Mouse (Mus musculus): ENCODE results near the gene Adamts12.

Gene Adamts12

DNA sequence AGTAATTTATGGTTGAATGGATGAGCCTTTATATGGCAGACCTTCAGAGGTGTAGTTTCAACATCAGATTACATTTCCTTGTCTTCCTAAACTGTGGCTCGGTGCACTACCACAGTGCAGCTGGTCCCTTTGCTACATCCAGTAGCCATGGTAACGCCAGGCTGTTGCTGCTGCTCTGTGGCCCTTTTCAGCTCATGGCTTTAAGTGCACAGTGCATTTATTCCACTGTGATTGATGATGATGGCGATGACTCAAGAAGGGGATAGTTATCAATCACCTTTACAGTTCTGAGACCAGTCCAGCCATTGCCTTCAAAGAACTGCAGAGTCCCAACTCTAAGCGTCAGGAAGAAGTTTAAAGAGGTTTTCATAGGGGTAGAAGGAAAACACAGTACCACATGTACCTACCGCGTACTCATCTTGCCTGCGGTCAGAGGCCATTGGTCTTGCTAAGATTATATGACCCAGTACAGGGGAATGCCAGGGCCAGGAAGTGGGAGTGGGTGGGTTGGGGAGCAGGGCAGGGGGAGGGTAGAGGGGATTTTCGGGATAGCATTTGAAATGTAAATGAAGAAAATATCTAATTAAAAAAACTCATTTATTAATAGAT, 18.5 kb downstream of the Adamts12 start:
- DNase-seq: no peak

DNA sequence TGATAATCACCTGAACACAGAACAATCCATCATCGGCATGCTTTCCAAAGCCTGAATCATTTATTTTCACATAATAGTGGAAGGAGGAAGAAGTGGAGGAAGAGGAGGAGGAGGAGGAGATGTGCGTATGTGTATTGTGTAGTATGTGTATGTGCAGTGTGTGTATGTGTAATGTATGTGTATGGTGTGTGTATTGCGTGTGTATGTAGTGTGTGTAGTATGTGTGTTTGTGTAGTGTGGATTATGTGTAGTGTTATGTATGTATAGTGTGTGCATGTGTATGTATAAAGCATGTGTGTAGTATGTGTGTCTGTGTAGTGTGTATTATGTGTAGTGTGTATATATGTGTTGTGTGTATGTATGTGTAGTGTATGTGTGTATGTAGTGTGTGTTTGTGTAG, 19.1 kb downstream of the Adamts12 start:
- no peak for DNase-seq

DNA sequence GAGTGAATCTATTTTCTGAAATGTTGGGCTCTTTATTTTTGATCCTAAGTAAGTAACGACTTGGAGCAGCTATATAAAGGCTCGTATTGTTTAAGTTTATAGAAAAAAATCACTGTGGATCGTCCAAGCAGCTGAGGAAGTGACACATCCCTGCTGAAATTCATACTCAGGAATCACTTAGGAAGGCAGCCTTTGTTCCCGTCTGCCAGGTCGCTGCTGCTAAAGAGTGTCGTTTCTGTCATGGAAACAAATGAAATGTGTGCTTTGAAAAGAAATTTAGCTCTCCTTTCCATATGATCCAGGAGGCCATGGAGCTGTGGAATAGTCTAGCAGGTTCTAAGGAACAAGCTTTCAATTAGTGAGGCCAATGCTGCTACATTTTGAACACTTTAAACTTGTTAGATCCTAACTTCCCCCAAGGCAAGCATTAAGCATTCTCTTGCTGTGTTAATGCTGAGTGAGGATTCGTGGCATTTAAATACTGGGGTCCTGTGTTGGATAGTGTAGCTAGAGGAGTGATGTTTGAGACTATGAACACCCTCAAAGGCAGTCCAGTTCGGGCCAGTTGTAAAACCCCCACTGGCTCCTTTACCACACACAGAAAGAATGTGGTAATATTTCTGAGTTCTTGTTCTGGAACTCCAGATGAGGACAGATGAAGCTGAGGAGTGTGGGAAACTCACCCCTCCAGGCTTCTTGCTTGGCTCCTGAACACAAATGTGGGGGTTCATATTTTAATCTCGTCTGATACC, 19.8 kb downstream of the Adamts12 start:
- DNase-seq: no peak

DNA sequence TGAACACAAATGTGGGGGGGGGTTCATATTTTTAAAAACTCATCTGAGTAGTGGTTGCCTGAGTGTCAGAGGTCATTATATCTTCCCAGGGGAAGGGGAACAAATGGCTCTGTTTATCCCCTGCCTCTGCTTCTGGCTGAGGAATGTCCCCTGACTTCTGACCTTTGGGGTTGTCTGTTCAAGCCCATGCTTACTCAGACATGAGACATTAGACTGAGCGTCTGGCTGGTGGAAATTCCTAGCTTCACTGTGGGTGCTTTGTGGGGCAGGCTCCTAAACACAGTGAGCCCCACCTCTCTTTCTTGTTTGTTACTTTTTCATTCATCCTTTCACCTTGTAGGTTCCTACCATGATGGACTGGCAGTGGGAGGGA, 20.4 kb downstream of the Adamts12 start:
- DNase-seq: no peak

DNA sequence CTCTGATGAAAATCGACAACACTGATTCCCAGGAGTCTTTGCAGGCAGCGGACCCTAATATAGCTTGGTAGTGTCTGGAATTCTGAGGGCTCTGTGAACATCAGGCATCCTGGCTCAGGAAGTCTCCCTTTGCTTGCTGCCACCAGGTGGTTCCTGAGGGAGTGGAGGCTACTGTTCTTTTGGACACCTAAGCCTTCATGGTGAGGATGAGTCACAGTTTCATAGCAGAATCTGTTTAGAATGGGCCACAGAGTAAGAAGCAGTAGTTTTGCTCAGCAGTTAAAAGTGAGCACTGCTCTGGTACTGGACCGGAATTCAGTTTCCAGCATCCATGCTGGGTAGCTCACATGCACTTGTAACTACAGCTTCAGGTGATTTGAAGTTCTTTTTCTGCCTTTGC, 24.9 kb downstream of the Adamts12 start:
- DNase-seq: no peak

DNA sequence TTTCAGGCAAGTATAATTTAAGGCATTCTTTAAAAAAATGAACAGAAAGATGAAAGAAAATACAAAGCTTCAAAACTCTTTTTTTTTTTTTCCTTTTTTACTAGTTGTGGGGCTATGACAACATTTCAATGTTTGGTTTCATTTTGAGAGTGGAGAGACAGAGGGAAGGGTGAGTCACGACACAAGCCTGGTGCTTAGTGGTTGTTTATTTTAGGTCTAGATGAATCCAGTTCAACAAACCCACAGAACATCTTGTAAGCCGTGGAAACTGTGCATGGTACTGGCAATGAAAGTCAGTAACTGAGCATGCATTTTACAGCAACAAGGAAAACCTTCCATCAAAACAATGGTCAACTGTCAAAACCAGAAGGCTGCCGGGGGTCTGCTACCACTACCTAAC, 31.0 kb downstream of the Adamts12 start:
- DNase-seq: no peak

DNA sequence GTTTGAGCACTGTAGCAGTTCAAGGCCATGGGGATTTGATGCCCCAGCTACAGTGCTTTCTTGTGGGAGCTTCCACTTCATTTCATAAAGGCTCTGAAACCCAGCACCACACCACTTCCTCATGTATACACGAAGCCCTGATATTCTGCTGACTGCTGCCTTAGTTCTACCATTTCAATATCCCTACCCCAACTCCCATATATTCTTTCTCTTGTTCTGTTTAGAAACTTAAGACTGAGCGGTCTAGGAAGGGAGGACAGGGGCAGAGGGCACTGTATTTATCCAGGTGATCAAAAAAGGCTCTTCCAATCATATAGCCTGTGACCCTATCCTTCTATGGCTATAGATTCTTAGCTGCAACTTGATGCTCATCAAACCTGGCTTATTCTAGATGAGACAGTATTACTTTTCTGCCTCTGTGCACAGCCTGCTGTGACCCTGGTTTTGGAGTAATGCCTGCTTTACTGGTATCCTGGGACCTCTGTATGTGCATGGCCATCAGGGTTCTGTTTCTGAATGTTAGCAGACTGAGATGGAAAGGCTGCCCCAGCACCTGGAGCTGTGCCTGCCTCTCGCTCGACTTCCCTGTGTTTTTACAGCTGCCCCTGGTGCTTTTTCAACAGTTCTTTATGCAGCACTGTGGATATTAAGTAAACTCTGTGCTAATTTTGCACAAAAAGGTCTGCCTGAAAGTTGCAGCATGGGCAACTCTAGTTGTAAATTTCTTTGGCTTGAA, 33.5 kb downstream of the Adamts12 start:
- no peak for DNase-seq

DNA sequence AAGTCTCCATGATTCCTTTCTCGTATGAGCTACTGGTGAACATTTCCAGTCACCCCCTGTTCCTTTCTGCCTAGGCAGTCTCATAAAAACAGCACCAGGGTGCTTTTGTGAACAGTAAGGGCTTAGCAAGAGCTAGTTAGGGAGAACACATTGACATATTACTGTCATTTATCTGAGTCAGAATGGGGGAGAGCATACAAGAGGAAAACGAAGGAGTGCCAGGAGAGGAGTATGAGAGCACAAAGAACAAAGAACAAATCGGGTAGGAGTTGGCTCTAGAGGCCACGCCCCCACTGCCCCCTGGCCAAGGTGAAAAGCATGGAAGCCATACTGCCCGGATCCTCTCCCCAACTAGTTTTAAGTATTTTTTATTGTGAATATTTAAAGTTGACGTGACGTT, 34.4 kb downstream of the Adamts12 start:
- no peak for DNase-seq

DNA sequence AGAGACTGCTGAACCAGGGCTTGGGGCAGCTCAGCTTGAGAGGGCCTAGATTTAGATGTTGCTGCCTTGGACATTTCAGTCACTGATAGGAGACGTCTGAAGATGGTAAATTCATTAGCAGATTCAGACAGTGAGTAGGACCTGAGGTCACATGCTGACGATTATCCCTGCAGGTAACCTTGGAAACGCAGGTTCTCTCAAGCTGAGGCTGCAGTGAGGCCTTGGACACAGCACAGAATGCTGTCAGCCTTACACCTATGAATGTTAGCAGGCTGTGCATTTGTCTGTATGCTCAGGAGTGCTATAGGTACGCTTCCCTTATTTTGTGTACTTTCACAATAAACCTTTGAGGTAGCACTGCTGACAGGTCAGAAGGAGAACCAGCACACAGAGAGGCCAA, 36.3 kb downstream of the Adamts12 start:
- no peak for DNase-seq

DNA sequence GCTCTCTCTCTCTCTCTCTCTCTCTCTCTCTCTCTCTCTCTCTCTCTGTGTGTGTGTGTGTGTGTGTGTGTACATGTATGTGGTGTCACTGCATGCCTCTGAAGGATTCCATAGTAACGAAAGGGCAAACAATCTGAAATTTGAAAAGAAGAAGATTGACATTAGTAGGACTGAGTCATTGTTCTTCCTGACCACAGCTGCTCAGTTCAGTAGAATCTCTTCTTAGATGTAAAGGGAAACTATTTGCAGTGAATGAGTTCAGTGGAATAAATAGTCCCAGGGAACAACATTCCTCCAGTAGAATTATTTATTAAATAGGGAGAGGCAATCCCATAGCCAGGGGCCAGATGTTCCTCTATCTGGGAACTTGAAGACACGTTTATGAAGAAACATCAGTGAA, 40.5 kb downstream of the Adamts12 start:
- DNase-seq: no peak

DNA sequence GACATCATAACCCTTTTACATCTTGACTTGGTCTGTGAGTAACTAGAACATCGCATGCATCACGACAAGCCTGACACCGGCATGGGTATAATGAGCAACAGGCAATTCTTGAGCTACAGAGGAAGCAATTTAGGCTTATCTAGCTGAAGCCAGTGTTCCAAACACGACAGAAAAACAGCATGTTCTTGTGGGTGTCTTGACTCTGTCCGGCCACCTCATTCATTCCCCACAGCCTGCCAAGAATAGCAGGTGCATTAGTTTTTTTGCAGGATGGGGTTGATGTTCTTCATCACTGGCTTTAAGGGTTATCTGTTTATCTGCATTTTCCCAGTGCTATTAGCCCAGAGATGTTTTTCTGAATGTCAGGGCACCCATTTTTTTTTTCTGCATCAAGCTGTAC, 42.8 kb downstream of the Adamts12 start:
- no peak for DNase-seq

DNA sequence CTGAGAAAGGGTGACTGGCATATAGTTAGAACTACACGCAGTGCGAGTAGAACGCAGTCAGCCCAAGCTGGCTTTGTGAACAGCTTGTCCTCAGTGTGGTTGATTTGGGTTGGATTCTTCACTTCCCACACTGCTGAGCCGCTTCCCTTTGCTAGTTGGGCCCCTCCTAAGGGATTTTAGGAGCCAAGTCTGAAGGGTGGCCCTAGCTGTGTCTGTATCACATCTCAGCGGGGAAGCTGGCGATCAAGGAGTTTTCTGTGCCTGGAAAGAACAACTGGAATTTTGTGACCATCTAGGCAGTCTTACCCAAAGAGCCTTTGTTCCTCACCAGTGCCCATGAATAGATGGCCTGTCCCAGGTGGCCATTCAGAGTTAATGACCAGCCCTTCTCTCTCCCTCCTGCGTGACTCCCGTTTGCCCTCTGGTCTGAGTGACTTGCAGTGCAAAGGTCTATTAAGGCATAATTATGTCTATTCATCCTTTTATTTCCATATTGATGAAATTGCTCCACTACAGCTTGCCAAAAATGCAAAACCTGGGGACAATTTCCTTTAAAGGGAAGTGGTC, 50.1 kb downstream of the Adamts12 start:
- DNase-seq: no peak

DNA sequence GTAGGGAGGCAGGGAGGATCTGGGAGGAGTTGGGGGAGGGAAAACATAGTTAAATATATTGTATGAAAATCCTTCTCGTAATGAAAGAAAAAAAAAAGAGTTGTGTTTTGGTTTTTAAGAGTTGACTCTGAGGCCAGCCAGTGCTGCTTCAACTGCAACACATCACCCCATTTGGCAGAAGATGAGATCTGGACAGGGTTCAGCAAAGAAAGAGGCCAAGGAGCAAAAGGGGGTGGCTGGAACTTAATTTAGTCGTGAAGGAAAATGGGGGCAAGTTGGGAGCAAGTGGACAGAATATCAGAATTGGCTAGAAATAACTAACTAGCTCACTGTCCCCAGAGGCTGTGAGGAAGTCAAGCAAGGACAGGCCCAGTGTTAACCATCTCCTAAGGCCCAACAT, 51.7 kb downstream of the Adamts12 start:
- no peak for DNase-seq

DNA sequence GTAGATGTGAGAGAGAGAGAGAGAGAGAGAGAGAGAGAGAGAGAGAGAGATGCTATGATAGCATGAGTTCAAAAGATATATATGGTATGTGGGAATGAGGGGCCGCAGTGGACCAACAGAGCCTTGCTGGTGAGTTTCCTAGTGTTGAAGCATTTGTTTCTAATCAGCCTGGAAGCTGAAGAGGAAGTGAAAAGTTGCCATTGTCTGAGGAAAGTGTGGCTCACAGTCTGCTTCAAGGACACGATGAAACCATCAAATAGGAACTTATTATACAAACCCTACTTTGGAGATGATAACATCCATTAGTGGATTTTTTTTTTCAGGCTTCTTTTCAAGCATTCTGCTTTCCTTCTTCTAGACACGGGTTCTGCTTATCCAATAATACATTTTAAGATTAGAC, 52.3 kb downstream of the Adamts12 start:
- no peak for DNase-seq

DNA sequence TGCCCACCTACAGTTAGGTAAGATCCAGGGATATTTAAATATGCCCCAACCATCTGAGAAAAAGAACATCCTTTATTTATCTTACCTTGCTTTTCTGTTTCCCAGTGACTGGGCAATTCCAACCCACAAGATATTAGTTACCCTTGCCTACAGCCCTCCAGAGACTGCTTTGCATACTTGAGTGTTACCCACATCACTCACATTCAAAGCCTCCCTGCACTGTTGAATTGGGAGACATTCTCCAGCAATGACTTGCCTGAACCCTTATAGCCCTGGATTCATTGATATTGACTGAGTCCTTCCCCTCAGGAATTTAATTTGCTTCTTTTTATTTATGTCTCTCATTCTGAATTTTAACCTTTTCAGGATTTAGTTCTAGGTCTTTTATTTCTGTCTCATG, 53.8 kb downstream of the Adamts12 start:
- no peak for DNase-seq

DNA sequence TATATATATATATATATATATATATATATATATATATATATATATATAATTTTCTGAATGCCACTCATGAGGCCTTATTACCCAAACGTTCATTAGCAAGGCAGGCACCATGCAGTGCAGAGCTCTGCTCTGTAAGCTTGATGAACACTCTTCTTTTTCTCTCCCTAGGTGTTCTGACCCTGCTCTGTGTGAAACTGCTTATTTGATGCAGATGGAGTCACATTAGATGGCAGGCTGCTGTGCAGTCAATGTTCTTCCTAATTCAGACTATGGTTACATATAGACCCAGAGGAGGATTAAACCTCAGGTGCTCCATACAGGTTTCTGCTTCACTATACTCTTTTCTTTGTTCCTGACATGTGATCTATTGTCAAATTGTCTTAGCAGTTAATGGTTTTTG, 57.1 kb downstream of the Adamts12 start:
- no peak for DNase-seq

DNA sequence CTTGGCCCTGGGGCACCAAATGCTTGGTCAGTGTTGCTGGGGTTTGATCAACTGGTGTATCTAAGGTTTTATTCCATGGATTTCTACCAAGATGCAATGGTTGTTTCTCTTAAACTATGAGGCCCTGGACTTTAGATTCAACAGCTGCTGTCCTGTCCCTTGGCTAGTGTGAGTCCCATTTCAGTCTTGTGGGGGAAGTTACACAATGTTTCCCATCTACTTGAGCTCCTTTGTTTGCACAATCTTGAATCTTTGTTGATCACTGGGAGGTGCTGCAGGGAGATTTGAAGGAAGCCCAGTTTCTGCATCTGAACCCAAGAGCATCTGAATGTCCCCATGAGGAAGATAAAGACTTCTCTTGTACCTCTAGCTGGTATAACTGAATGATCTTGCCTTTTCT, 60.8 kb downstream of the Adamts12 start:
- DNase-seq: no peak

DNA sequence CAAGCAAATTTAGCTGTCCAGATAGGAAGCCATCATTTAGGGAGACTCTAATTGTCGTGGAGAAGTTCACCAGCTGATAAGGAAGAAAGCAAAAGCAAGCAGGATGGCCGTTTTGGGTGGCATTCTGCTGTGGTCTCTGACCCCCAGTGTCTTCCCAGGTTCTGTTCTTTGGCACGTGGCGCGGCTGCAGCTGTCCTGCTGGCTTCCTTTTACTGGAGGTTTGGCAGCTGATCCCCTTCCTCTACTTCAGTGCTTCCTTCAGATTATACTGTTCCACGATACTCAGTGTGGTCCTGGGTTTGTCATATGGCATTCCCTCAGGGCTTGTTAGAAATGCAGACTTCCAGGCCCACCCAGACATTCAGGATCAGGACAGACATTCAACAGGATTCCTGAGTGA, 63.9 kb downstream of the Adamts12 start:
- DNase-seq: no peak

DNA sequence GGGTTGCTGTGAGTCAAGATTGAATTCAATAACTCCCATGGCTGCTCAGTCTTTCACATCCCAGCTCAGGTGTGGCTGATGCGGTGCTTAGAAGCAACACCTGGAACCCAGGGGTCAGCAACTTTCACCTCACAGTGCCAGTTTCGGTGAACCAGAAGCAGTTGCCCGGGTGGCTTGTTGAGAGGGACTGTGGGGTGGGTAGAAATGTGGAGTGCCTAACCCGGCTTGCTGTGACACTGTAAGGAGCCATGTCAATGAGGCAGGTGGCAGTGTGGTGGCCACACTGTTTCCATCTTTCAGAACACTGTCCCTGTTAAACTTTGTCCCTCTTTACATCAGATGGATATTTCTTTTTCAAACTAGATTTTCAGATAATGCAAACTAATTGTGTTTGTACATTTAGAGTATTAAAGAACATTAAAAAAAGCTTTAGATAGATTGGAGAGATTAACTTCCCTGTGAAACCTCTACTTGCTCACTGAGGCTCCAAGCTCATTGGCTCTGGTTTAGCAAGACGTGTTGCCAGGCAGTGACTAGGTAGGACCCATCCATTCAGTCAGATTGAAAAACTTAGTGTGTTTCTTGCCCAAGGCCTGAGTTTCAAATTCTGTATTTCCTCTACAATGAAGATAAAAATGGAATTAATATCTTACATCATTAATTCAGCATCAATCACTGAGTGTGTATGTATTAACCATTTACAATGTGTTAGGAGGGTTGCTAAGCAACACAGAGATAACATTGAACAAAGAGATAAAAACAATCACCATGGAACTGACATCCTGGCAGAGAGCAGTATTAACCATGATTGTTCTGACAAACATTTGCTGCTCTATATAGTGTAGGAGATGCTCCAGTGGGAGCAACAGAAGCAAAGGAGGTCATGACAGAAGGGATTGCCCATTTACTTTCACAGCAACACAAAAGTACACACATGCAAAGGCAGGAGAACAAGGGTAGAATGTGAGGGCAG, 68.3 kb downstream of the Adamts12 start:
- DNase-seq: no peak

DNA sequence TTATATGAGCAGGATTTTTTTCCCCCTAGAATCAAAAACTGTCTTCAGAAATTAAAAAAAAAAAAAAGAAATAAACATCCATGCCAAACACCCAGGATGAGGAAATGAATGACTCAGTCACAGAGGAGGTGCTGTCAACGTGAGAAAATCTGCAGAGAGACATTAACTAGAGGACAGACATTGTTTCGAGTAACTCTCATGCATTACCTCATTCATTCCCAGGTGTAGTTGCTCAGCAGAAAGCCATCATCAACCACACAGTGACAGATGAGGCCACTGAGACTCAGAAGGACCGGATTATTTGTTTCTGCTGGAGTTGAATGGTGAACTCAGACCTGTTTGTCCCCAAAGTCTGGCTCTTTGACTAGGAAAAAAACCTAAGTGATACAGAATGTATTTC, 81.0 kb downstream of the Adamts12 start:
- DNase-seq: no peak

DNA sequence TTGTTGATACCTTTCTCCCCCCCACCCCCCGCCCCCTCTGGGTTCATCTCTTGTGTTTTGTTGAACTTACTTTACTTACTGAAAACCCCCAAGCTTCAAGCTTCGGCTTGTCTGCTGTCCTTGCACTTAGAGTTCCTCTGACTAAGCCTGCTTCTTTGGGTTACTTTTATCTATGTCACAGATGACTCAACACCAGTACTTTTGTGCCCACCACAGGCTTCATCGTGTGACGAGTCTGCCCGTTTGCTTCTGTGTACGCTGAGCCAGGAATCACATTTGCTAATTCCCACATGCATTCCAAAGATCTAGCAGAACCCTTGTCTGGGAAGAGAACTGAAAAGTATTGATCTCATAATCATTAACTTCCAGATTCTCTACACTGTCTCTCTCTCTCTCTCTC, 94.8 kb downstream of the Adamts12 start:
- DNase-seq: no peak

DNA sequence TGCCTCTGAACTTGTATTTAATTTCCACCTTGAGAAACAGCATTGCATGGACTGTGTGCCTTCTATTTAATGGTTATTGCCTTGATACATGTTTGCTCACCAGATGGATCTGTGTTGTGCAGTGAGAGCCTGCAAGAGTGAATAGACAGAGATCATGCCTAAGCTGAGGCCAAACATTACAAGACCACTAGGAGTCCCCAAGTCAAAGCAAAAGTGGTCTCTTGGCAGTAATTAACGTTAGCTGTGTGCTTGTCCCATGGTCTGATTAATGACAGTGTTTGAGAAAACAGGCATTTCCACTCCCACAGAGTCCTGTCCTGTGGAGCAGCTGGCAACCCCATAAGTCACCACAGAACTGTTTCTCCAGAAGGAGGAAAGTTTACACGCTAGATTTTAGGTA, 96.2 kb downstream of the Adamts12 start:
- no peak for DNase-seq

DNA sequence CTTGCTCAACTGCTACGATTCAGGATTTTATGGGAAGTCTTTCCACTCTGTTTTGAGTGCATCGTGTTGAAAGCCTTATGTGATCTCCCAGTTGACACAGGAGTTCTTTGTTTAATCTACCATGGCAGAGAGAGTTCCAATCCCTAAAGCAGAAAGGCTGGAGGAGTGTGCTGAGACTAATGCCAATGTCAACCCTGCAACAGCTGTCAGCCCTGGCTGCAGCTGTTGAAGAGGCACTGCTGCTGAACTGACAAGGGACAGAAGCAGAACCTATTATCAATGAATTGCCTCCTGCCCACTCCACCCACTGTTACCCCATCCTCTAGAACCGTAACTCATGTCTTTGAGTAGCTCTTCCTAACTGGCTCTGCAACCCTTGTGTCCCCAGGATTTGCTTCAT, 101.3 kb downstream of the Adamts12 start:
- no peak for DNase-seq

All from thymus, adult 18-20 months (tissue).